Mouse (Mus musculus) liver, embryonic 14.5 days (tissue): ENCODE results near the gene Hoxb3.

Experiments used
- CTCF ChIP-seq: IDR thresholded peaks from 2 replicates; pipeline ENCODE4 v1.5.1; 2016; ENCODE audit warnings: antibody characterized with exemption, low read depth, control low read depth
- EP300 ChIP-seq: IDR thresholded peaks from 2 replicates; pipeline ENCODE4 v1.6.1; 2016; ENCODE audit warnings: antibody characterized with exemption, low read depth

DNA sequence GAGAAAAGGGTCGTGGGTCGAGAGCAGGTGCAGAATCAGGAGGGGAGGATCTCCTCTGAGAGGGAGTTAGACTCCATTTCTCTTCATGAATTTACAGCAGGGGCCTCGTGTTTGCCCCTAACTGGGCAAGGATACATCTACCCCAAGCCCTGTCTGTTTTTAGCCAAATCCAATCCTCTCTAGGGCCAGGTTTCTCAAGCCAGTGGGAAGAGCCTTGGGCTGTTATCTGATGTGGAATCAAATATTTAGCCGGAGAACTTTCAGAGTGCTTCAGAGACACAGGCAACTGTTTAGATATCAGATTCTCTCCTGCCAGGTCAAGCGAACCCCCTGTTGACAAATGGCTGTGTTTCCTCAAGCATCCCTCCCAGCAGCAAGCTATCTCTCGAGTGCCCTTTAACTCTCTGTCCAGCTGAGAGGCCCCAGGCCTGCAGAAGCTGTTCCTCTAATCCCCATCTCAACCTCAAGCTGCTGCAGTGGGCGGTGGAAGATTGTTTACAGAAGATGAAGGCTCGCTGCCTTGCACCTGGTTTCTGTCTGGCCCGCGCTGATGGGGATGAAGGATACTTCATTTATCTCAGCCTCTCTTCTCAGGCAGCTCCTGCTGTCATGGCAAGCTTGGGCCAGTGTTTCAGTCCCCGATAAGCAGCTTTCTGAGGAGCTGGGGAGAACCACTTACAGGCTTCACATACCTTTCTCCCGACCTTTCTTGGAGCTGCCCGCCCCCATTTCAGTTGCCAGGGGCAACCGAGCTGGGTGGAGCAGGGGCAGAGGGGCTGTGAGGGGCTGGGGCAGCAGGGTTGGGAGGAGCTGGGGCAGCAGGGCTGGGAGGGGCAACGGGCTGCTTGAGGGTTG is 73.9 kb downstream of the Hoxb3 start:
- TF ChIP-seq CTCF (no peak), EP300 (no peak)
